Mouse (Mus musculus): Measurements from ENCODE around the gene Ppp3ca. TPM values are rescaled to one million over a fixed set of nuclear protein-coding genes. Genes with fewer than 3 reads are reported as not detected.

Ppp3ca gene
- polyA plus RNA-seq, 1 experiment from 2014 or later, result 42.8 TPM

DNA sequence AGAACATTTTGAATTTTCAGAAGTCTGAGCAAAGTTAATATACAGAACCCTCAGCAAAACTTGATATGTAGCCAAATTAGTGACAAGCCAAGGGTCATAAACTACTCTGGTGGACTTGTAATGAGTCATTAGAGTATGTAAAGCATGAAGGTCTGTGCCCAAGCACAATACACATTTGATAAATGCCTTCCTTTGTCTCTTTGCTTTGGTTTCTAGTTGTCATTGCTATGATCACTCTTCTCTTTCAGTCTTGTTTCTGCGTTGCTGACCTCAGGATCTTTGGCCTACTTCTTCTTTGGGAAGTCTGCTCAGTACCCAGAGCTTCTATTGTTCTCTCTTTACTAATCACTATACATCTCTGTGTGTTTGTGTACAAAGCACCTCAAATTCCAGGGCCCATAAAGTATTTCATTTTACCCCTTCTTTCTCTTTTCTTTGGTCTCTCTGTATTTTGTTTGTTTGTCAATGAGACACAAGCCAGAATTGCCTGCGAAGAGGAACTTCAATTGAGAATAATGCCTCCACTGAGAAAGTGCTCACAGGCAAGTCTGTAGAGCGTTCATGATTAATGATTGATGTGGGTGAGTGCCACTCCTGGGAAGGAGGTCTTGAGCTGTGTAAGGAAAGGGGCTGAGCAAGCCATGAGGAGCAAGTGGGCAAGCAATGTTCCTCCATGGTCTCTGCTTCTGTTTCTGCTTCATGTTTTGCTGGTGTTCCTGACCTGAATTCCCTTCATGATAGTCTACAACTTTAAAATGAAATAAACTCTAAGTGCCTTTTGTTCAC, 316.4 kb downstream of the Ppp3ca start:
- no peak for ATAC-seq (ENCODE audit: insufficient read depth, low FRiP score)
- Histone ChIP-seq H3K36me3 (ENCODE audit: control insufficient read depth, insufficient read depth, low read length) (no peaks in the 10 kb centered on the region), H3K4me3 (replicated peaks; ENCODE audit: low read length) (no peak overlapping the region), H3K9ac (ENCODE audit: low read length) (no peak overlapping the region), H3K4me1 (ENCODE audit: control insufficient read depth, insufficient read depth, low read length) (no peaks in the 10 kb centered on the region), H3K4me2 (ENCODE audit: low read depth, low read length) (no peak overlapping the region), H3K27ac (ENCODE audit: low read length) (no peak overlapping the region), H3K9me3 (replicated peaks; ENCODE audit: control insufficient read depth, low read length) (no peaks in the 10 kb centered on the region), H3K27me3 (ENCODE audit: control insufficient read depth, insufficient read depth, low read length) (no peaks in the 10 kb centered on the region)
- 64% methylated on average over 3 of the region's 3 CpGs for WGBS

Small RNA genes lying within 50 kb of the gene (microRNA-seq; reads per million reads assigned to microRNA genes)
- not detected for gene Gm44327

Measured in stomach, embryonic 16.5 days (tissue).